Mouse (Mus musculus): Measurements from ENCODE around the gene Slc16a1. TPM values are rescaled to one million over a fixed set of nuclear protein-coding genes. Genes with fewer than 3 reads are reported as not detected.
"Not testable (repeated sequence)": the region's sequence is repeated elsewhere in the genome, so short reads cannot be mapped to it uniquely, and the experiment has no call there.

The Slc16a1 gene
- polyA plus RNA-seq, 1 experiment from 2014 or later: 8.9 TPM

DNA sequence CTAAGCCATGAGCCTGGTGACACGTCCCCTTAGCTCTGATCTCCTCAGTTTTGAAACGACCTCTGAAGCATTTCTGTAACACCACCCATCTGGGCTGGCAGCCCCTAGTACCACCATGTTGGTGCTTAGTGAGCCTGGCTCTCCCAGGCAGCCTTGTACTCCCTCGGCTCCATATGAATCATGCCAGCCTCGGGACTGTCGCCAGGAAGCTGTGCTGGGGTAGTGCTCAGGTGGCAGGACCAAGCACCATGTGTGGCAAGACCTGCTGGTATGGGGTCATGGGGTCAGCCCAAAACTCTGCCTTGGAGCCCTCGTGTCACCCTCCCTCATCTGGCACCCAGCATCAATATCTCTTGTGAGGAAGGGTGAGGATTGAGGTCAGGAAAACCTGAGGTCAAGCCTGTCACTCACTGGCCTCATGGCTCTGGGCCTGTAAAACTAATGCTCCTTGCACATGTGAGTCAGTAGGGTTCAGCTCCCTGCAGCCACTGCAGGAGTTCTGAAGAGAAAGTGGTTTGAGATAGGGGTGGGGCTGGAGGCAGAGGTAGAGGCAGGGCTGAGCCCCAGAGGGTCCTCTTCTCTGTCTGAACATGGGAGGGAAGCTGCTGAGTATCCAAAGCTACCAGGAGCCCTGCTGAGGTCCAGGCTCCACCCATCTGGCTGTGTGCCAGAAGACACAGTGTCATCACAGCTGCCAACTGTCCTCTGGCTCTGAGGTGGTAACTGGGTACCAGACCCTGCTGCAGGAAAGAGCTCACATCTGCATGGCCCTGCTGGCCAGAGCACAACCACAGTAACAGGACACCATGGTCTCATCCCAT, 68.7 kb downstream of the Slc16a1 start:
- 74% methylated on average over 6 of the region's 6 CpGs for WGBS
- not testable (repeated sequence) for H3K4me3 ChIP-seq (replicated peaks; ENCODE audit: low read depth, low read length); H3K9ac ChIP-seq (replicated peaks; ENCODE audit: low read length); H3K4me2 ChIP-seq (ENCODE audit: low read length); H3K4me1 ChIP-seq (ENCODE audit: control insufficient read depth, insufficient read depth, low read length); DNase-seq; H3K27me3 ChIP-seq (ENCODE audit: control insufficient read depth, insufficient read depth, low read length); H3K9me3 ChIP-seq (ENCODE audit: control insufficient read depth, low read length); H3K36me3 ChIP-seq (ENCODE audit: control insufficient read depth, insufficient read depth, low read length); H3K27ac ChIP-seq (replicated peaks; ENCODE audit: low read depth, low read length)
- ATAC-seq (ENCODE audit: low FRiP score, low TSS enrichment): peak; percentile 43; the same call in 1 of the 2 replicates

DNA sequence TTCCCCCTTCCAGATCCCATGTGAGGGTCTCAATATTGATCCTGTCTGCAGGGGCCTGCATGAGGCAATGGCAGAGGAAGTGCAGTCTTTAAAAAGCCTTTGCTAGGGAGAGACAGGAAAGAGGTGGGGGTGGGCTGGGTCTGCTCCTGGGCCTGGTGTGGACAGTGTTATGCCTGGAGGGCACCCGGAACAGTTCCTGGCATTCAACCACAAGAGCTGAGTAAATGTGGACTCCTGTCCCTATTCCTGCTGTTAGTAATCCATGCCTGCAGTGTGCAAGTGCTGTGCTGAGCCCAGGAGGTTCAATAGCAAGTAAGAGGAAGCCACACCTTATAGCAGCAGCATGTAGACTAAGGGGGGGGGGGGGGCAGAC, 69.3 kb downstream of the Slc16a1 start:
- not testable (repeated sequence) for H3K27me3 ChIP-seq (ENCODE audit: control insufficient read depth, insufficient read depth, low read length); H3K9me3 ChIP-seq (ENCODE audit: control insufficient read depth, low read length); H3K36me3 ChIP-seq (ENCODE audit: control insufficient read depth, insufficient read depth, low read length); H3K9ac ChIP-seq (replicated peaks; ENCODE audit: low read length); DNase-seq; H3K4me2 ChIP-seq (ENCODE audit: low read length); H3K4me3 ChIP-seq (replicated peaks; ENCODE audit: low read depth, low read length); H3K27ac ChIP-seq (replicated peaks; ENCODE audit: low read depth, low read length); ATAC-seq (ENCODE audit: low FRiP score, low TSS enrichment); H3K4me1 ChIP-seq (ENCODE audit: control insufficient read depth, insufficient read depth, low read length)
- WGBS: 85% methylated on average over 1 of the region's 1 CpGs

Other genes with a start within 250 kb of the Slc16a1 start
- 30.3 and 44.8 TPM in 2 replicates for gene Lrig2, start 126.8 kb upstream of the Slc16a1 start, polyA plus RNA-seq (2014; fragmentation: Nextera tagmentation; extraction: Ambion mirVana)
- 0.50 and 0.68 TPM in 2 replicates for gene Ppm1j, start 142.4 kb downstream of the Slc16a1 start, polyA plus RNA-seq (2014; fragmentation: Nextera tagmentation; extraction: Ambion mirVana)
- 0.05 TPM in 1 of 2 replicates, not detected in the other for gene Fam19a3, start 143.2 kb downstream of the Slc16a1 start, polyA plus RNA-seq (2014; fragmentation: Nextera tagmentation; extraction: Ambion mirVana)
- 30.9 and 40.2 TPM in 2 replicates for gene Rhoc, start 149.7 kb downstream of the Slc16a1 start, polyA plus RNA-seq (2014; fragmentation: Nextera tagmentation; extraction: Ambion mirVana)
- 3.6 and 6.6 TPM in 2 replicates for gene Mov10, start 179.9 kb downstream of the Slc16a1 start, polyA plus RNA-seq (2014; fragmentation: Nextera tagmentation; extraction: Ambion mirVana)
- 34.4 and 40.1 TPM in 2 replicates for gene St7l, start 225.3 kb downstream of the Slc16a1 start, polyA plus RNA-seq (2014; fragmentation: Nextera tagmentation; extraction: Ambion mirVana)
- gene Capza1, start 225.8 kb downstream of the Slc16a1 start, polyA plus RNA-seq (2014; fragmentation: Nextera tagmentation; extraction: Ambion mirVana): 144 and 213 TPM in 2 replicates

Measured in midbrain, embryonic 14.5 days (tissue).